Mouse (Mus musculus) CH12.LX (cell line): ENCODE measurements around the gene Pak4. TPM values are rescaled to one million over a fixed set of nuclear protein-coding genes. Genes with fewer than 3 reads are reported as not detected.

Experiments
- DNase-seq: peaks from one replicate; pipeline ENCODE4 v3.0.0-alpha.2; 2013; ENCODE audit errors: extremely low read depth
- H3K27ac ChIP-seq: 2 replicates; pipeline ENCODE4 v1.5.1; 2012; ENCODE audit warnings: low read depth, mild to moderate bottlenecking, control low read depth, moderate library complexity; ENCODE audit not compliant: insufficient read depth
- H3K27me3 ChIP-seq: replicated peaks from 2 replicates; pipeline ENCODE3; 2012; ENCODE audit warnings: inconsistent platforms
- H3K36me3 ChIP-seq, 2 experiments: replicated peaks in 1 of 2; 2 replicates each; pipeline versions ENCODE3 to v1.6.1; 2012; ENCODE audit warnings: inconsistent platforms in 1 of 2, low read length in 1 of 2, mild to moderate bottlenecking in 1 of 2, mixed read lengths in 1 of 2, moderate library complexity in 1 of 2; ENCODE audit not compliant: control insufficient read depth in 1 of 2, insufficient read depth in 1 of 2
- H3K4me1 ChIP-seq, 2 experiments: 2 replicates each; pipeline ENCODE4 v1.6.1; 2012; ENCODE audit warnings: inconsistent platforms in 1 of 2, moderate library complexity in 1 of 2; ENCODE audit not compliant: insufficient read depth in 2 of 2, control insufficient read depth in 1 of 2
- H3K4me2 ChIP-seq: 2 replicates; pipeline ENCODE4 v1.6.1; 2012; ENCODE audit warnings: low read depth, mild to moderate bottlenecking, control low read depth; ENCODE audit not compliant: poor library complexity, insufficient read depth, severe bottlenecking
- H3K4me3 ChIP-seq, 3 experiments: fragments of 150-350 bp in 1 of 3; sonication (generic) in 1 of 3; replicated peaks in 1 of 3; 2 replicates each; pipeline versions ENCODE3 to v1.5.1; 2011 to 2012; ENCODE audit warnings: low read depth in 2 of 3, low read length in 2 of 3, mild to moderate bottlenecking in 2 of 3, moderate library complexity in 2 of 3, control low read depth in 1 of 3, improper control_type of control experiment in 1 of 3, inconsistent platforms in 1 of 3, mixed read lengths in 1 of 3; ENCODE audit not compliant: poor library complexity in 1 of 3
- H3K79me2 ChIP-seq: replicated peaks from 2 replicates; pipeline ENCODE4 v1.6.1; 2012; ENCODE audit warnings: mild to moderate bottlenecking, moderate library complexity; ENCODE audit not compliant: control insufficient read depth, poor library complexity, insufficient read depth, severe bottlenecking; ENCODE audit errors: extremely low read depth
- H3K9ac ChIP-seq: 2 replicates; pipeline ENCODE4 v1.6.1; 2012; ENCODE audit warnings: low read depth, mild to moderate bottlenecking, control low read depth, moderate library complexity; ENCODE audit not compliant: insufficient read depth
- H3K9me3 ChIP-seq: replicated peaks from 2 replicates; pipeline ENCODE3; 2012; ENCODE audit warnings: low read length, inconsistent platforms, mixed read lengths
- CHD1 ChIP-seq: IDR thresholded peaks from 2 replicates; pipeline ENCODE4 v1.6.1; 2012; ENCODE audit warnings: low read depth, low read length, improper control_type of control experiment, inconsistent platforms
- CHD2 ChIP-seq: IDR thresholded peaks from 2 replicates; pipeline ENCODE4 v1.6.1; 2011; ENCODE audit warnings: low read length, improper control_type of control experiment
- CTCF ChIP-seq, 2 experiments: IDR thresholded peaks in 1 of 2; conservative IDR thresholded peaks in 1 of 2; 2 replicates each; pipeline ENCODE4 v1.5.1; 2011 to 2012; ENCODE audit warnings: low read depth in 2 of 2, low read length in 2 of 2, improper control_type of control experiment in 1 of 2, inconsistent platforms in 1 of 2, mild to moderate bottlenecking in 1 of 2, moderate library complexity in 1 of 2
- EP300 ChIP-seq: IDR thresholded peaks from 2 replicates; pipeline ENCODE4 v1.6.1; 2011; ENCODE audit warnings: low read length, improper control_type of control experiment
- ETS1 ChIP-seq: conservative IDR thresholded peaks from 2 replicates; pipeline ENCODE4 v1.6.1; 2012; ENCODE audit warnings: low read depth, mild to moderate bottlenecking, inconsistent platforms, low read length, improper control_type of control experiment, moderate library complexity
- GABPA ChIP-seq: IDR thresholded peaks from 2 replicates; pipeline ENCODE4 v1.6.1; 2012; ENCODE audit warnings: low read depth, low read length, improper control_type of control experiment, inconsistent platforms; ENCODE audit not compliant: insufficient replicate concordance
- HCFC1 ChIP-seq: IDR thresholded peaks from 2 replicates; pipeline ENCODE4 v1.6.1; 2012; ENCODE audit warnings: low read depth, mild to moderate bottlenecking, inconsistent platforms, low read length, improper control_type of control experiment
- JUN ChIP-seq: IDR thresholded peaks from 2 replicates; pipeline ENCODE4 v1.6.1; 2011; ENCODE audit warnings: low read depth, mild to moderate bottlenecking, low read length, improper control_type of control experiment, moderate library complexity; ENCODE audit not compliant: insufficient read depth
- JUND ChIP-seq: conservative IDR thresholded peaks from 2 replicates; pipeline ENCODE4 v1.6.1; 2011; ENCODE audit warnings: low read depth, low read length, improper control_type of control experiment
- KAT2A ChIP-seq: IDR thresholded peaks from 2 replicates; pipeline ENCODE4 v1.6.1; 2012; ENCODE audit warnings: low read length, improper control_type of control experiment, inconsistent platforms; ENCODE audit not compliant: insufficient replicate concordance
- MAX ChIP-seq: IDR thresholded peaks from 2 replicates; pipeline ENCODE4 v1.6.1; 2011; ENCODE audit warnings: low read length, improper control_type of control experiment
- MAZ ChIP-seq: IDR thresholded peaks from 2 replicates; pipeline ENCODE4 v1.6.1; 2012; ENCODE audit warnings: low read depth, mild to moderate bottlenecking, inconsistent platforms, low read length, improper control_type of control experiment, moderate library complexity
- NELFE ChIP-seq: IDR thresholded peaks from 2 replicates; pipeline ENCODE4 v1.6.1; 2011; ENCODE audit warnings: low read depth, low read length, improper control_type of control experiment
- NRF1 ChIP-seq: IDR thresholded peaks from 2 replicates; pipeline ENCODE4 v1.6.1; 2014; ENCODE audit warnings: low read depth, mild to moderate bottlenecking, inconsistent platforms, low read length, improper control_type of control experiment, moderate library complexity
- POLR2A ChIP-seq: IDR thresholded peaks from 2 replicates; pipeline ENCODE4 v1.6.1; 2011; ENCODE audit warnings: low read depth, mild to moderate bottlenecking, improper control_type of control experiment, low read length
- RAD21 ChIP-seq: IDR thresholded peaks from 2 replicates; pipeline ENCODE4 v1.6.1; 2011; ENCODE audit warnings: low read depth, mild to moderate bottlenecking, low read length, improper control_type of control experiment, moderate library complexity
- ZC3H11A ChIP-seq: IDR thresholded peaks from 2 replicates; pipeline ENCODE4 v1.6.1; 2012; ENCODE audit warnings: low read depth, mild to moderate bottlenecking, inconsistent platforms, low read length, improper control_type of control experiment
- ZNF384 ChIP-seq: IDR thresholded peaks from 2 replicates; pipeline ENCODE4 v1.6.1; 2012; ENCODE audit warnings: low read depth, low read length, improper control_type of control experiment, inconsistent platforms
- dilution Hi-C: fragments of 300-500 bp; cut with MboI; formaldehyde crosslinking; loops from 2 replicates; pipeline ENCODE4 v1.14.3; 2020; ENCODE audit warnings: low sequenced_read_pairs; ENCODE audit not compliant: extremely low pct_unique_long_range_greater_than_20kb, extremely low pct_ligation_motif_present
- in situ Hi-C: fragments of 300-500 bp; cut with MboI; formaldehyde crosslinking; loops from 3 replicates; pipeline ENCODE4 v1.14.3; 2019; ENCODE audit warnings: low sequenced_read_pairs, low pct_ligation_motif_present, low pct_unique_long_range_greater_than_20kb, mixed read lengths
- polyA plus RNA-seq: library from polyadenylated mRNA; unstranded; fragments of >175 nt; gene quantifications from 2 replicates; pipeline ENCODE4 v1.2.1, GENCODE M21; 2012; ENCODE audit warnings: low read depth; ENCODE audit not compliant: insufficient read length
- total RNA-seq, 2 experiments: library from RNA; depleted of rRNA; stranded (reverse); fragments of 300-350 nt in 1 of 2; fragments of >200 nt in 1 of 2; gene quantifications; 2 replicates each; pipeline ENCODE4 v1.2.3; 2012 to 2014

The Pak4 gene
- total and polyA plus RNA-seq, 3 experiments, result 7.5 to 11.2 (median 8.3) TPM

DNA sequence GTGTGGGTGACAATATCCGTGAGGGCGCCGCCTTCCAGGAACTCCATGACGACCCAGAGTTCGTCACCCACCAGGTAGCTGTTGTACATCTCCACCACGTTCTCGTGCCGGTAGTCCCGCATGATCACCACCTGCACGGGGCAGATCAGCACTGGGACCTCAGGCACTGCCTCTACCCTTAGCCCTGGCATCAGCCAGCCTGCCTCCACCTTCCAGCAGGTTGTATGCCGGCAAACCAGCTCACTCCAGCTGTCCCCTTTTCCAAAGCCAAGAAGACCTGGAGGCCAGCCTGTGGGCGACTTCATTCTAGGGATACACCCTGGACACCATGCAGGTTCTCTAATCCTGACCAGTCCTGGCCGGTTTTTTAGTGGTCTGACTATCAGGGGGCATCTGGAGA is 35.0 kb downstream of the Pak4 start:
- TF ChIP-seq RAD21, result no peak
- no peak for TF ChIP-seq NELFE
- no peak for TF ChIP-seq CHD1
- no peak for TF ChIP-seq KAT2A
- TF ChIP-seq MAX, result no peak
- no peak for TF ChIP-seq EP300
- TF ChIP-seq ETS1, result no peak
- no peak for TF ChIP-seq JUND
- no peak for TF ChIP-seq GABPA
- TF ChIP-seq CHD2, result no peak
- no peak for TF ChIP-seq MAZ
- TF ChIP-seq POLR2A, result no peak
- TF ChIP-seq ZC3H11A, result no peak
- TF ChIP-seq NRF1, result no peak
- no peak for TF ChIP-seq CTCF (conservative IDR thresholded peaks at IDR 0.05 in 1 of 2, IDR thresholded peaks at IDR 0.05 in 1 of 2; ENCODE audit: low read depth in 2 of 2, low read length in 2 of 2)
- TF ChIP-seq, all 38 proteins: peak for 0
- dilution Hi-C loops, result no loop called here
- peaks cover 0 to 9% of the 10 kb centered on the region in 2 experiments; a peak in 2 of 4 replicates for H3K4me1 ChIP-seq

DNA sequence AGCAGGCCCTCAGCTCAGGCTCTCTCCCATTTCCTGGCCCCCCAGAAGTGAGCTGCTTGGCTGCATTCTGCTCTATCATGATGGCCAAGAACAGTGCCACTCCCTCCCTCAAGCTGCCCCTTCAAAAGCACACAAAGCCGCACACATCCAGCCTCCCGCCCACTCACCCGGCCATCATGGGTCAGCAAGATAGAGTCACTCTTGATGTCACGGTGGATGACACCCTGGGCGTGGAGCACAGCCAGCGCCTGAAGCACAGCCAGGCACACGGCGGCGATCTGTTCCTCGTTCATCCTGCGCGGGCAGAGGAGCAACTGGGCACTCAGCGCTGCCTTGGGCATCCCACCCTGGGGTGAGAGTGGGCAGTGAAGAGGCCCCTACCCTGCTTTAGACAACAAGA is 35.6 kb downstream of the Pak4 start:
- H3K9me3 ChIP-seq, result no peaks in the 10 kb centered on the region
- H3K27me3 ChIP-seq, result no peaks in the 10 kb centered on the region
- no peak overlapping the region for H3K4me3 ChIP-seq
- TF ChIP-seq KAT2A (no peak), JUN (no peak), HCFC1 (no peak), ZNF384 (no peak)
- no peak overlapping the region for H3K4me2 ChIP-seq
- H3K9ac ChIP-seq, result no peak overlapping the region
- H3K79me2 ChIP-seq, result no peaks in the 10 kb centered on the region
- dilution Hi-C loops (no loop called here), in situ Hi-C loops (no loop called here)
- no peak overlapping the region for H3K27ac ChIP-seq
- H3K36me3 ChIP-seq, result peaks cover 77 to 94% of the 10 kb centered on the region in 2 experiments
- H3K4me1 ChIP-seq, result peaks cover 0 to 15% of the 10 kb centered on the region in 2 experiments; a peak in 2 of 4 replicates
- no peak for DNase-seq

More for the DNA sequence above, 35.0 kb downstream of the Pak4 start:
- Histone ChIP-seq H3K36me3 (peaks cover 79 to 94% of the 10 kb centered on the region in 2 experiments), H3K9ac (no peak overlapping the region), H3K27me3 (no peaks in the 10 kb centered on the region), H3K27ac (no peak overlapping the region), H3K4me2 (no peak overlapping the region), H3K79me2 (no peaks in the 10 kb centered on the region), H3K4me3 (no peak overlapping the region), H3K9me3 (no peaks in the 10 kb centered on the region)
- no peak for DNase-seq
- in situ Hi-C loops, result no loop called here
